Mouse (Mus musculus): ENCODE measurements around the gene Sec11a. TPM values are rescaled to one million over a fixed set of nuclear protein-coding genes. Genes with fewer than 3 reads are reported as not detected.

Gene Sec11a
- polyA plus RNA-seq, 1 experiment from 2014 or later, result 142 TPM

DNA sequence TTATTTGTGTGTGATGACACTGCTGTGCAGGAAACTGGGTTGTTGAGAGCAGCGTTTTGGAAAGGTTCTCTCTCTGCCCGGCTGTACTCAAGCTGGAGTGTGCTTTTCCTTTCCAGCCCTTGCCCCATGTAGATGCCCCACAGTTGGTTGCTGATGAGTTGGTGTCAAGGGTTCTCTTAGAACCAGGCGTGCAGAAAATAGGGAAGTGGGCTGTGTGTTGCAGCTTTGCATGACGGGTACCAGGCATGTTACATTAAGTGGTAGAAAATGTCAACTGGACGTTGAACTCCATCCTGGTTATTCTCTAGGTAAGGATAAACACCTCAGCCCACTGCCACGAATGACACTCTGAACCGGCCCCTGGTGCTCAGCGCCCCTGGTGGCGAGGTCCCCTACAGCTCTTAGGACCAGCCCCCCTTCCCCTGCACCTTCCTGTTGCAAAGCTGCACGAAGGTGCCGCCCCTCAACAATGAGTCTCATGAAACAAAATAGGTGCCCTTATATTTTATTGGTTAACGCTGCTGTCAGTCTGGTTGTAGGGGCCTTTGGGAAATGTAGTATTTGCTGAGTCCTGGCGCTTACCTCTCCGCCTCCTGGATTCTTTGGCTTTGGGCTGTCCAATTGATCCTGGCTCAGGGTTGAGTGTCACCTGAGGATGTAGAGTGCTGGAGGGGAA is 64.6 kb downstream of the Sec11a start:
- Histone ChIP-seq H3K9ac (ENCODE audit: low read depth, low read length) (no peak overlapping the region), H3K4me2 (replicated peaks; ENCODE audit: low read depth) (peak overlapping the region; percentile 56), H3K4me3 (ENCODE audit: low read depth, low read length) (peak overlapping the region; percentile 4; the same call in 1 of the 2 replicates), H3K9me3 (ENCODE audit: control insufficient read depth) (no peaks in the 10 kb centered on the region), H3K4me1 (replicated peaks; ENCODE audit: control insufficient read depth, insufficient read depth, low read length) (no peaks in the 10 kb centered on the region), H3K27me3 (replicated peaks; ENCODE audit: control insufficient read depth, insufficient read depth, low read length) (no peaks in the 10 kb centered on the region), H3K27ac (ENCODE audit: low read depth, low read length) (no peak overlapping the region), H3K36me3 (ENCODE audit: control insufficient read depth, insufficient read depth) (no peaks in the 10 kb centered on the region)
- TF ChIP-seq CTCF (IDR thresholded peaks at IDR 0.05; ENCODE audit: low read depth), result peak; percentile 77
- peak; percentile 79 for ATAC-seq
- WGBS, result 18% methylated on average over 14 of the region's 14 CpGs

DNA sequence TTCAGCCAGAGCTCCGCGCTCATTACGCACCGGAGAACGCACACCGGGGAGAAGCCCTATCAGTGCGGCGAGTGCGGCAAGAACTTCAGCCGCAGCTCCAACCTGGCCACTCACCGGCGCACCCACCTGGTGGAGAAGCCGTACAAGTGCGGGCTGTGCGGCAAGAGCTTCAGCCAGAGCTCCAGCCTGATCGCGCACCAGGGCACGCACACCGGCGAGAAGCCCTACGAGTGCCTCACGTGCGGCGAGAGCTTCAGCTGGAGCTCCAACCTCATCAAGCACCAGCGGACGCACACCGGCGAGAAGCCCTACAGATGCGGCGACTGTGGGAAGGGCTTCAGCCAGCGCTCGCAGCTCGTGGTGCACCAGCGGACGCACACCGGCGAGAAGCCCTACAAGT is 71.9 kb downstream of the Sec11a start:
- TF ChIP-seq CTCF (IDR thresholded peaks at IDR 0.05; ENCODE audit: low read depth), result peak; percentile 10; the same call in 1 of the 2 replicates
- H3K4me1 ChIP-seq (replicated peaks; ENCODE audit: control insufficient read depth, insufficient read depth, low read length), result no peaks in the 10 kb centered on the region
- H3K36me3 ChIP-seq (ENCODE audit: control insufficient read depth, insufficient read depth), result peaks cover 41% of the 10 kb centered on the region
- no peak overlapping the region for H3K4me3 ChIP-seq (ENCODE audit: low read depth, low read length)
- no peaks in the 10 kb centered on the region for H3K9me3 ChIP-seq (ENCODE audit: control insufficient read depth)
- WGBS, result 68% methylated on average over 37 of the region's 37 CpGs
- H3K9ac ChIP-seq (ENCODE audit: low read depth, low read length), result no peak overlapping the region
- H3K27me3 ChIP-seq (replicated peaks; ENCODE audit: control insufficient read depth, insufficient read depth, low read length), result no peaks in the 10 kb centered on the region
- H3K27ac ChIP-seq (ENCODE audit: low read depth, low read length), result no peak overlapping the region
- H3K4me2 ChIP-seq (replicated peaks; ENCODE audit: low read depth), result no peak overlapping the region
- no peak for ATAC-seq

DNA sequence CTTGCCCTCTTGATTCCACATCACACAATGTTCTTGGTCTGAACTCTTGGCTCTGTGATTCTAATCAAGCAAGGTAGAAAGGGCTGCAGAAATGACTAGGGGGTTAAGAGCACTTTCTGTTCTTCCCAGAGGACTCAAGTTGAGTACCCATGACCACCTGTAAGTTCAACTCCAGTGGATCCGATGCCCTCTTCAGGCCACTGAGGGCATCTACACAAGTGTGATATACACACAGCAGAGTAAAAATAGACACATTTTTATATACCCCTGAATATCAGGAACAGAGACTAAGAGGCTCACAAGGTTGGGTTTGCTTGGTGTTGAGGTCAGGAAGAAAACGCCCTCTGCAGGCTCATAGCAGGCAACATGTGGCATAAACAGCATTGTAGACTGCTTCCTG is 73.9 kb downstream of the Sec11a start:
- Histone ChIP-seq H3K36me3 (ENCODE audit: control insufficient read depth, insufficient read depth) (peaks cover 41% of the 10 kb centered on the region), H3K27ac (ENCODE audit: low read depth, low read length) (no peak overlapping the region), H3K4me1 (replicated peaks; ENCODE audit: control insufficient read depth, insufficient read depth, low read length) (no peaks in the 10 kb centered on the region), H3K27me3 (replicated peaks; ENCODE audit: control insufficient read depth, insufficient read depth, low read length) (no peaks in the 10 kb centered on the region), H3K9me3 (ENCODE audit: control insufficient read depth) (no peaks in the 10 kb centered on the region), H3K4me3 (ENCODE audit: low read depth, low read length) (no peak overlapping the region), H3K9ac (ENCODE audit: low read depth, low read length) (no peak overlapping the region), H3K4me2 (replicated peaks; ENCODE audit: low read depth) (no peak overlapping the region)
- peak; percentile 36 for TF ChIP-seq CTCF (IDR thresholded peaks at IDR 0.05; ENCODE audit: low read depth)
- no peak for ATAC-seq
- 96% methylated on average over 2 of the region's 2 CpGs for WGBS

DNA sequence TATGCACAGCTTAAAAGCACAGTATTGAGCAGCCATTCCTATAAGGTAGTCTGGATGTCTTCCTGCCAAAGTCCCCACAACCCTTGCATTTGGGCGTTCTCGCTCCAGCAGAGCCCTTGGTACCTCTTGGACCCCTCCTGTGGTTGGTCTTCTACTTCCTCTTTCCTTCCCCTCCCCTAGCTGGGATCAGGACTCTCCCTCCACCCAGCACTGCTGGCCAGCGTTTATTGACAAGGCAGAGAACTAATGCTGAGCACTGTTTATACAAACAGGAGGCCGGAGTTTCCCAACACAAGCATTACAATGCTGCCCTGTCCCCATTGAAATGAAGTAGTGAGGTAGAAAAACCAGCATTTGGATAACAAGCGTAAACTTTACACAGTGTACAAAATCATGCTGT is 74.5 kb downstream of the Sec11a start:
- no peak overlapping the region for H3K9ac ChIP-seq (ENCODE audit: low read depth, low read length)
- H3K9me3 ChIP-seq (ENCODE audit: control insufficient read depth), result no peaks in the 10 kb centered on the region
- TF ChIP-seq CTCF (IDR thresholded peaks at IDR 0.05; ENCODE audit: low read depth), result no peak
- no peak for ATAC-seq
- 79% methylated on average over 5 of the region's 5 CpGs for WGBS
- H3K36me3 ChIP-seq (ENCODE audit: control insufficient read depth, insufficient read depth), result peaks cover 41% of the 10 kb centered on the region
- no peak overlapping the region for H3K27ac ChIP-seq (ENCODE audit: low read depth, low read length)
- H3K27me3 ChIP-seq (replicated peaks; ENCODE audit: control insufficient read depth, insufficient read depth, low read length), result no peaks in the 10 kb centered on the region
- H3K4me3 ChIP-seq (ENCODE audit: low read depth, low read length), result no peak overlapping the region
- no peak overlapping the region for H3K4me2 ChIP-seq (replicated peaks; ENCODE audit: low read depth)
- H3K4me1 ChIP-seq (replicated peaks; ENCODE audit: control insufficient read depth, insufficient read depth, low read length), result no peaks in the 10 kb centered on the region

DNA sequence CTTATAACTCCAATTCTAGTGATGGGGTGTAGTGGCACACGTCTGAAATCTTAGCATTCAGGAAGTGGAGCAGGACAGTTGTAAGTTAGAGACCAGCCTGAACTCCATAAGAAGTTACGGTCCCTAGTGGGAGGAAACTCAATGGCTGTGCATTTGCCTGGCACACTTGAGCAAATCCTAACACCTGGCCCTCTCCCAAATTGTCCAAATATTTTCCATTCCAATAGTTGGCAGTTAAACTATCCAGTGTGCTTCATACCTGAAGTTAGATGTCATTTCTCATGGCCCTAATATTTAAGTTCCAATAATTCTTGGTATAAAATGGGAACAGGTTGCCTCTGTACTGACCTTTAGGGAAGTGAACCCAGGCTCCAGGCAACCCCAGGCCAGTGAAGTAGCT is 78.9 kb downstream of the Sec11a start:
- Histone ChIP-seq H3K27ac (ENCODE audit: low read depth, low read length) (no peak overlapping the region), H3K4me2 (replicated peaks; ENCODE audit: low read depth) (no peak overlapping the region), H3K36me3 (ENCODE audit: control insufficient read depth, insufficient read depth) (peaks cover 14% of the 10 kb centered on the region), H3K4me3 (ENCODE audit: low read depth, low read length) (no peak overlapping the region), H3K4me1 (replicated peaks; ENCODE audit: control insufficient read depth, insufficient read depth, low read length) (0 out of 2 replicates have a peak, but pooled peaks cover 11% of the 10 kb centered on the region), H3K9ac (ENCODE audit: low read depth, low read length) (no peak overlapping the region), H3K9me3 (ENCODE audit: control insufficient read depth) (no peaks in the 10 kb centered on the region), H3K27me3 (replicated peaks; ENCODE audit: control insufficient read depth, insufficient read depth, low read length) (no peaks in the 10 kb centered on the region)
- ATAC-seq, result no peak
- WGBS, result 91% methylated on average over 2 of the region's 2 CpGs
- TF ChIP-seq CTCF (IDR thresholded peaks at IDR 0.05; ENCODE audit: low read depth), result no peak

DNA sequence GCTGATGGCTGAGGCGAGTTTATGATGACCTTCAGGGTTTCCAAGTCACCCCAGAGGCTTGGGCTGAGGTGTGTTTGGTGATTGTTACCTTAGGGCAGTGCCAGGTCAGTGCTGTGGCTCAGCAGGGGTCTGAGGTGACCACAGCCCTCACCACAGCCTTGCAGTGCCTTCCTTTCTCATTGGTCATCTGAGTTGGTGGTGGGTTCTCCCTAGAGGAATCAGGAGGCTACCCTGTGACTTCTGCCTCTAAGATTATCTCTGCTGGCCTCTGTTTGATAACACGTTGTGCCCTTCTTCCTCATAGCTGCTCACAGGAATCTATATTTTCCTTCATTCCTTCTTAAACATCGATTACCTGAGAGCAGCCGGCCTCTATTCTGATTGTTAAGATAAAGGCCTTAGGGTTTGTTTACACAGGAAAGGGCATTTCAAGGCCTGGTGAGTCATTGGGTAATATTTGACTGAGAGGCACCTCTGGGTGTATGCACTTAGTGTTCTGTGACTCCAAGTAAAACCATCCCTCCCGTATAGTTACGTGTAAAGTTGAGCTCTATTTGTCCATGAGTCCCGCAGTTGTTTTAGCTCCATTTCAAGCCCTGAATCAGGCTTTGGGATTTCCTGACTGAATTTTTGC is 80.9 kb downstream of the Sec11a start:
- 34% methylated on average over 7 of the region's 7 CpGs for WGBS
- Histone ChIP-seq H3K4me3 (ENCODE audit: low read depth, low read length) (no peak overlapping the region), H3K36me3 (ENCODE audit: control insufficient read depth, insufficient read depth) (peaks cover 14% of the 10 kb centered on the region), H3K27me3 (replicated peaks; ENCODE audit: control insufficient read depth, insufficient read depth, low read length) (no peaks in the 10 kb centered on the region), H3K4me2 (replicated peaks; ENCODE audit: low read depth) (peak overlapping the region; percentile 48), H3K4me1 (replicated peaks; ENCODE audit: control insufficient read depth, insufficient read depth, low read length) (0 out of 2 replicates have a peak, but pooled peaks cover 11% of the 10 kb centered on the region), H3K9ac (ENCODE audit: low read depth, low read length) (peak overlapping the region; percentile 3; the same call in 1 of the 2 replicates), H3K27ac (ENCODE audit: low read depth, low read length) (peak overlapping the region; percentile 83), H3K9me3 (ENCODE audit: control insufficient read depth) (no peaks in the 10 kb centered on the region)
- TF ChIP-seq CTCF (IDR thresholded peaks at IDR 0.05; ENCODE audit: low read depth), result no peak
- ATAC-seq, result peak; percentile 91

Data from intestine, postnatal 0 days (tissue).